Mouse (Mus musculus): ENCODE results near the gene Fam83f.

Fam83f gene

DNA sequence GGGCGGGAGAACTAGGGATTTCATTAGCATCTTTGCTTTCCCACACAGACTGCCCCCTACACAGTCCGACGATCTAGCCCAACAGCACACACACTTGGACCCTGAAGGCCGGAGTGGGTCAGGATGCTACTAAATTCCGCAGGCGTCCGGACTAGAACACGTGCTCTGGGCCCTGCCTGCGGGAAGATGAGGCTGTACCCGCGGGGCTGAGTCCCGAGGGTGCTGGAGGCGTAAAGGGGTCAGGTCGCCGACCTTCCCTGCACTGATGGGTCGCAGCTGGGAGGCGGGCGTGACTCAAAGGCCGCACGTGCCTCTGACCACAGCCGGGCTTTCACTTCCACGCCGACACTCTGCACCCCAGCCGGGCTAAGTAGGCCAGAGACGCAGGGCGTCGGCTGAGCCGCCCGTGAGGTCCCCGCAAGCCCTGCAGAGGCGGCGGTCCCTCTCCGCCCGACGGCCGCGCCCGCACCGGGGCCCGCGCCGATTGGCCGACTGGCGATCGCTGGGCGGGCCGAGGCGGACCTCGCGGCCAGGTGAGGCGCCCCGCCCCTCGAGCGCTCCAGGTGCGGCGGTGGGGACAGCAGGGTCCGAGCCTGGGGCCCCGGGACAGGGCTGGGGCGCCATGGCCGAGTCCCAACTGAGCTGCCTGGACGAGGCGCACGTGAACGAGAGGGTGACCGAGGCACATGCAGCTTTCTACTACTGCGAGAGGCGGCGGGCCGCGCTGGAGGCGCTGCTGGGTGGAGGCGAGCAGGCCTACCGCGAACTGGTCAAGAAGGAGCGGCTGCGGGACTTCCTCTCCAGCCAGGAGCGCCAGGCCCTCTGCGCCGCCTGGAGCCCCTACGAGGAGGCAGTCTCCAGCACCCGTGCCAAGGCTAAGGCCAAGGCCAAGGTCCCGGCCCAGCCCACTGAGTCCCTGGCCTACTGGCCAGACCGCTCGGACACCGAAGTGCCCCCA, at the start of gene Fam83f:
Fam83f (plus strand) TSS at position 553 of the 958 bp plus-strand sequence.
- DNase-seq: no peak

DNA sequence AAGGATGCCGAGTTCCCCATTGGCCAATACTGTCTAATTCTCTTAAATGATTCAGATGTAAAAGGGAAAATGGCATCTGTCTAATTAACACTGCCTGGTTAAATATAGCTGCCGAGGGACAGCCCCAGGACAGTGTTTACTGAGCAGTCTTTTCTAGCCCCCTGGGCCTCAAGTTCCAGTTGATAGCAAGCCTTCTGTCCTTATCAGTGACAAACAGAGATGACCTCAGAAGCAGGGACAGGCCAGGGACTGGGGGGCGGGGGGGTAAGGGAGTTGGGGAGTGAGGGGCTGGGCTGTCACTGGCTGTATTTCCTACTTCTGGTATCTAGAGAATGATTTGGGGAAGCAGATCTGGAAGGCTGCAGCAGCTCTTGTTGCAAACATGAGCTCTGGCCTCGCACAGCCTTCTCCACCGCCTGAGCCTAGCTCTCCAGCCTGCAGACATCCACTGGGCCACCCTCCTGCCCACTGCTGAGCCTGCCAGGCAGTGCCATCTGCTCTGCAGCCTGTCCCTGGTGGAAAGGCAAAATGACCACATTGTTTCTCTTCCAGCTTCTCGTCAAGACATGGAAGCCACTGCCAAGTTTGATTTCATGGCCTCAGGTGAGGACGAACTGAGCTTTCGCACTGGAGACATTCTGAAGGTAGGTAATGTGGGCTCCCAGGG, 48.3 kb upstream of the Fam83f start:
- DNase-seq: peak; percentile 75 to 90

DNA sequence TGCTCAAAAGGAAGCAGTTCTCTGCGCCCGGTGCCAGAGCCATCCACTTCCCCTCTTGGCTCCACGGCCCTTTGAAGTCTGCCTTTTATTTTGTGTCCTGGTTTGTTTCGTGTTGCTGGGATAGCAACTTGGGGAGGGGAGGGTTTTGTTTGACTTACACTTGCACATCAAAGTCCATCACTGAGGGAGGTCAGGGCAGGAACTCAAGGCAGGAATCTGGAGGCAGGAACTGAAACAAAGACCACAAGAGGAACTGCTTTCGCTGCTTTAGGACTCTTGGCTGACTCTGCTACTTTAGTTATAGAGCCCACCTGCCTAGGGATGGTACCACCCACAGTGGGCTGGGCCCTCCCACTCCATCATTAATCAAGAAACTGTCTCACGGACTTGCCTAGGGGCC, 45.2 kb upstream of the Fam83f start:
- DNase-seq: no peak

DNA sequence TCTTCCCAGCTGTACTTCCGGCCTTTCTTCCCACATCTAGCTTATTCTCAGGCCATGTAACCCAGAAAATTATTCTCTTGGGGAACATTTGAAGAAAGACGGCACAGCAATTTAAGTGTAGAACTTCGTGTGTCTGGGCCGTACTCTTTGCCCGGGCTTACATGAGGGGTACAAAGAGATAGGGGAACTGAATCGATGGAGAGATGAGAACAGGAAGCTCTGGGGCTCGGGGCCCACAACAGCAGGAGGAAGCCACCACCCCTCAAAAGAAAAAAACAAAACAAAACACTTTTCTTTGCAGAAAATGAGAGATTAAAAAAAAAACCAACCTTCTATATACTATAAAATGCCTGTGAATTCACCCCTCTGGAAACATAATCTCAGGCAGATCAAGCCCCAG, 41.5 kb upstream of the Fam83f start:
- no peak for DNase-seq

DNA sequence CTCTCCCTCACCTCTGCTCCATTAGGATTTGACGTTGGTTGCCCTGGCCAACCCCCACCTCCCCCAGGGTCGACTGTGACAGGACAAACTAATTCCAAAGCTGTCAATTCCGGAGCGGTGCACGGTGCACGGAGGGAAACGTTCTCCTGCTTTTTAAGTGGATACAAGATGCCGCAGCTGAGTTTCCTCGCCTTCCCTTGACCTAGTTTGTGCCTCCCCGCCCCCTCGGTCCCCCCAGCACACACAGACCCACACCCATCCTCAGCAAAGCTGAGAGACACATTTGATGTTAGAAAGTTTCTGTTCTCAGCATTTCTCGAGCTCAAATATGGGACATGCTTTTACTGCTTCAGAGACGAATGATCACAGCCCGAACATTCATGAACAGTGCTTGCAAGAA, 40.9 kb upstream of the Fam83f start:
- no peak for DNase-seq

DNA sequence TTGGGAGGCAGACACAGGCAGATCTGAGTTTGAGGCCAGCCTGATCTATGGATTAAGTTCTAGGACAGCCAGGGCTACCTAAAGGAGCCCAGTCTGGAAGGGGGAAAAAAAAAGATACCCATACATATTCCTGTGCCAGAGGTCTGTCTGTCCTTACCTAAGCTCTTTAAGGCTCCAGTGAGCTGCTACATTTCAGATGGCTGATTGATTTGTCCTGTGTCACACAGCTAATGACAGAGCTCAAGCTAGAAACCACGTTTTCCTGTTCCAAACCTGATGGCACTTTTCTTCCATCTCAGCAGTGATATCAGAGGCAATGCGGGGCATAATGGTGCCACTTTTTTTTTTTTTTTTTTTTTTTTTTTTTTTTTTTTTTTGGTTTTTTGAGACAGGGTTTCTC, 40.3 kb upstream of the Fam83f start:
- DNase-seq: no peak

DNA sequence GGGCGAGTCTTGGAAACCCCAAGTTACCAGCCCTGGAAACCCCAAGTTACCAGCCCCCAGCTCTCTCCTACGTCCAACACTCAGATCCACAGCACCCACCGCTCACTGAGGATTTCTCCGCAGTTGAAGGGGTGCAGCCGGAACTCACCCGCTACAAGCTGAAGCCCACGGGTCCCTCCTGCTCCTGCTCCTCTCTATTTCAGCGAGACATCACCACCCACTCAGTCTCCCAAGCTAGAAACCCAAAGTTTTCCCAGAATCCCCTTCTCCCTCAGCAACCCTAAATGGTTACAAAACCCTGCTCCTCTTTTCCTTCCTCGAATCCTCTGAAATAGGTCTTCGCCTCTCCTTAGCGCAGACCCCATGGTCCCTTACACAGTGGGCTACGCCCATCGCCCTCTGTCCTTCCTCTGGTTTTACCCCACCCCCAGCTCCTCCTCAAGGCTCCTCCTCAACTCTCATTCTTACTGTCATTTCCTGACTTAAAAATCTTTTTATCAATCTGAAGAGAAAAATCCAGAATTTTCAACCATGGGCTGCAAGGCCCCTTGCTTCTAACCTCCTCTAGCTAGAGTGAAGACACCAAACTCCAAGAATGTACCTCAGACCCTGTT, 39.3 kb upstream of the Fam83f start:
- DNase-seq: no peak

DNA sequence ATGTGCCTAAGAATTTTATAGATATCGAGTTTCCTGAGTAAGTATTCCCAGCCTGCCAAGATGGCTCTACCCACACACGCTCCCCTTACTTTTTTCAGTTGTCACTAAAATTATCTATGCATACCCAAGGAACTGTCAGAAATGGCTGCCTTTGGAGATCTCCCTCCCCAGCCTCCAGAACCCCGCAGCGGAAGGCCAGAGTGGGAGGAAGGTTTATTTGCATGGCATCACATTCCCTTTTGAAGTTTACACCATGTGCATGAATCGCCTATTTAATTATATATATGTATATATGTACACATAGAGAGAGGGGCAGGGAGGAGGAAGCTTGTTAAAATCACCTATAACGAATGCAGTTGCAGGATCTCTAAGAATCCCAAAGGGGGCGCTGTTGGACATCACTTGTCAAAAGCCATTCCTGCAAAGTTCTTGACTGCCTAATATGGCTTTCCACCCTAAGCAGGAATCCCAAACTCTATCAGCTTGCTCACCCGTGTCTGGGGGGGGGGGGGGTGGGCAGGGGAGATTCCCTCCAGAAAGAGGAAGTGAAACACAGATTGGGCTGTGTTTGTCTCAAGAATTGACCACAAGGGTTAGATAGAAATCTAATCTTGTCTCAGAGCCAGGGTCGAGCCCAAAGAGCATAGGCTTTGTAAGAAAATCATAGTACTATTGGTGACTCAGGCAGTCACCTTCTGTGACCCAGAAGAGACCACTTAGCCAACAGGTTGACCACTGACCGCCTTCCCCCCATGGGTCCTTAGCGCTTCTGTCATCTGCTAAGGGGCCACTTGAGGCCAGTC, 37.1 kb upstream of the Fam83f start:
- peak; percentile 48 to 52 for DNase-seq

DNA sequence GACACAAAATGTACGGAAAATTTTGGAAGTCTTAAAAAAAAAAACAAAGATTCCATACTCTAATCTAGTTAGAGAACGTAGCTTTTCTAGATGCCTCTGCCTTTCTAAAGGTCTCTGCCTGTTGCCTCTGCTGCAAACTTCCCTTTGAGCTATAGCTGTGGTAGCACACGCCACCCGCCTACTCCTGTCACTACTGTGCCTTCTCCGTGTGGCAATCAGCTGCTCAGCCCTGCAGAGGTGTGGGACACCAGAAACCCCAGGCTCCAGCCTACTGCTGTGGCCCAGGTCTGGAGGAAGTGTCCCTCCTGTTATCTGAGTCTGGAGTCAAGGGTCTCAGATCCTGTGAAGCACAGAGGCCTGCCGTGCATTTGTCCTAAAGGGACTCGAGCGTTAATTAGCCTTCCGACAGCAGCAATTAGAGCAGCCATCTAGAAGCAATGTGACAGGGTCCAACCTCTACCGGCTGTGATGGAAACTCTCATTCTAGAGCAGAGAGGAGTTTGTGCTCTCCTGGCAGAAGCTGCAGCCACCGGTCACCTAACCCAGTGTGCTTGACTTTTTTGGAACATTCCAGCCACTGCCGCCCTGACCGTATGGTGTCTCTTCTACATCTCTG, 34.8 kb upstream of the Fam83f start:
- DNase-seq: no peak

DNA sequence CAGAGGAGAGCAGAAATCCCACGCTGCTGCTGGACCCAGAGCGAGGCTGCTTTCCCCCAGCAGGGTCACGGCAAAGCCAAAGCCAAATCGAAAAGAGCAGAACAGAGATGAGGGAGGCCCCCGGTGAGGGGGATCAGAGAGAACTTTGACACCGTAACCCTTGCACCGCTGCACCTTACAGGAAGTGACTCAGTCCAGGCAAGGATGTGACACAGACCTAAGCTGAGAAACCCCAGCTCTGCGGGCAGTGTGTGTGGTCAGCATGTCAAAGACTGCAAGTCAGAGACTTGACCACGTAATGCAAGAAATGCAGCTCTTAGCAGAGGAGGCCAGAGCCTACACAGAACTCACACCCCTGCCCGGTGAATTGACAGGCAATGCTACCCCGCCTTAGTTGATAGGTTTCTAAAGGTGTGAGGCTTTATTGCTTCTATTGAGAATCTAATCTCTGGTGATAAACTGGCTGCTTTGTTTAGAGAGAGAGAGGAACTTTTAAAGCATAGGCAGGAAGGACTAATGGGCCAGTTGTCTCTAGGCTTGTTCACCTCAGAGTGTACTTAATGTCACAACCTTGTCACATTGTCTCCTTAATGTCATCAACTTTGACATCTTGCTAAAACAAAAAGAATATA, 32.5 kb upstream of the Fam83f start:
- no peak for DNase-seq

DNA sequence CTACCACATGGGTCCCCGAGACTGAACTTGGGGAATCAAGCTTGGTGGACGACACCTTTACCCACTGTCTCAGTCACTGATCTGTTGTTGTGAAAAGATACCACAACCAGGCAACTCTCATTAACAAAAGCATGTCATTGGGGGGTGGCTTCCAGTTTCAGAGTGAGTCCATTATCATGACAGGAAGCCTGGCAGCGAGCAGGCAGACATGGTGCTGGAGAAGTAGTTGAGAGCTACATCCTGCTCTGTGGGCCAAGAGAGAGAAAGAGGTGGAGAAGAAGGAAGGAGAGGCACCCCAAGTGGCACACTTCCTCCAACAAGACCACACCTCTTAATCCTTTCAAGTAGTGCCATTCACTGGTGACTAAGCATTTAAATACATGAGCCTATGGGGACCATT, 31.8 kb upstream of the Fam83f start:
- DNase-seq: no peak

DNA sequence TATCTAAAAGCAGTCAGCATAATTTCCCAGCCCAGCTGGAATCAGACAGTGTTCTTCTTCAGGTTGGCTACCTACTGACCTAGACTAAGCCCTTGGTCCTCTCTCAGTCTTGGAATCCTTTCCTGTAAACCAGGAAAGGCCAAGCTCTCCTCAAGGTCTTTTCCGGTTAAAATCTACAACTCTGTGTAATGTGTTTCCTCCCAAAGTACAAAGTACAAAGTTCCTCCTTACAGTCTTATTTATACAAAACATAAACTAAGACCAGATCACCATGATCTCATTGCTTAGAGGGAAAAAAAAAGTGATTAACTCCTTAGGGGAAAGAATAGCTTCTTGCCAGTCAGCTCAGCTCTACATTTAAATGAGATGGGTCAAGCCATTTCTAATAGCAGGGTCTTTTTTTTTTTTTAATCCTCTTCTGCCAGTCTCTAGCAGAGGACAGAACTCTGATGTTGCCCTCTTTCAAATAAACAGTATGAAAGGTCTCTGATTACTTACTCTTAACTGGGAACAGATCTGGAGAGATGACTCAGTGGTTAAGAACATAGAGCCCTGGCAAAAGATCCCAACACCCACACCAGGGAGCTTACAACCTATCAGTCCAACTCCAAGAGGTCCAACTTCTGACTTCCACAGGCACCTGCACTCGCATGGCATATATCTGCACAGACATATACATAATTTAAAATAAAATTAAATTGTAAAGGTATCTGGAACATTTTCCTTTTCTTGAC, 29.8 kb upstream of the Fam83f start:
- no peak for DNase-seq

DNA sequence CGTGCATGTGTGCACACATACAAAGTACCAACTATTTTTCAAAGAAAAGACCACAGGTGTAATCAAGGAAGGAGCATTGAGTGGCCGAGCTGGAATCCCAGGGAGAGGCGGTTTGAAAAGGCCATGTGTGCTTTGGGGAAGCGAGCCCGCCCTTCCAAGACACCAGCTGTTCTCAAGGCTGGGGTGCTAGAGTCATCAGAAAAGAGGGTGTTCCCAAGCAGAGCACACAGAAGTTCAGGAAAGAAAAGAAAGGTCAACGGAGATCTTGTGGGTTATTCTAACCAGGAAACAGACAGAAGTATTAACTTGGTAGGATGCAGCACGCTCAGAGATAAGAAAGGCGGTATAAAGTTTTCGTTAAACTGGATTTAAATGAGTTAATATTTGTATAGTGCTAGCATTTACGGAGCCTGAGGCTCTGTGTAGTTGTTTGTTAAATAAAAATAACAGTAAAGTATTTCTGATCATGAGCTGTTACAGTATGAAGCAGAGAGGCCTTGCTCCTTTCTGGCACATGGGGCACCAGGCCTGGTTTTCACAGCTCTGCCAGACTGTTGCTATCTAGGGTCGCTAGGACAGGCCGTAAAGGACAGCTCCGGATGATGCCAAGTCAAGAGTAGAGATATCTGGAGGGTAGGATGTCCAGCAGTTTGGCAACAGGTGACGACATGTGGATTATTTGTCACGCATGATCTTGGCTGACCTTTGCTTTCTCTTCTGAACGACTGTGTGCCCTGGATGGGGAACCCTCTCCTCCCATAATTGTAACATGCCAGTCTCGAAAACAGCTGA, 26.4 kb upstream of the Fam83f start:
- no peak for DNase-seq

DNA sequence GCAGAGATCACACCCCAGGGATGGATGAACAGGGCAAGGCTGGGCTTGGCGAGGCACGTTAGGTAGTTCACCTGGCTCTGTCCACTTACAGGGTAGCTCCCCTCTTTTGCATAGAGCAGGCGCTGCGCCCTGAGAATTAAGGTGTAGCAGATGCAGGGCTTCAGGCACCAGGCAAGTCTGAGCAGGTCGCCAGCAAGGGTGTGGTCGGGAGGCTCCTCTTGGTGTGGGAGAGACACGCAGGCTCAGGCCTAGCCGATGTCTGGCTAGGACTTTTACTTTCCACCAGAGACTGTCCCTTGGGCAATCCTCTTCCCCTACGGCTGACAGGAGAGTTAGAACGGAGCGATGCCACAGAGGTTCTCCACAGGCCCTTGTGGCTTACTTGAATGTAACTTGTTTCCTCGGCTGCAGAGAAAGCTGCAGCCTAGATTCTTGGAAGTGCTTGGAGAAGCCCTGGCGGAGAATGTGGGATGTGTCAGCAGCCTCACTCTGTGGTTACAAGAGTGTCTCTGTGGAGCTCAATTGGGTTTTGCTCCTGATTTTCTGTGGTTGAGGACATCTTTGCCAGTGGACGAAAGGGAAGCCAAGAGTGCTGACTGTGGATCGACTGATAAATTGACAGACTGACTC, 22.6 kb upstream of the Fam83f start:
- no peak for DNase-seq

DNA sequence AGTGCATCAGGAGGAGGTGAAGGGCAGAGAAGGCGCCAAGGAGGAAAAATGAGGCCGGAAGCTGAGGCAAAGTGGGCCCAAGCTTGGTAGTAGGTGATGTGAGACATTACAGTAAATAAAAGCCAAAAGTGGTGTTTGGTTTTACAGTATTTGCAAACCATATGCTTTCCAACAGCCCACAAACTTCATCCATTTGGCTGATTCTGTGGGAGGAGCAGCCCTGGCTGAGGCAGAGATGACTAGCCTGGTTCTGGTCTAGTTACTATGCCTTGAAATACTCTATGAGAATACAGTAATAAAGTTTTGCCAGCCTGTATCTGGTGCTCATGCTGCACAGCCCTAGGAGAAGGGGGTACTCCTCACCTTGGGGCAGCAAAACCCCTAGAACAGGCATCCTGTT, 21.2 kb upstream of the Fam83f start:
- DNase-seq: no peak

DNA sequence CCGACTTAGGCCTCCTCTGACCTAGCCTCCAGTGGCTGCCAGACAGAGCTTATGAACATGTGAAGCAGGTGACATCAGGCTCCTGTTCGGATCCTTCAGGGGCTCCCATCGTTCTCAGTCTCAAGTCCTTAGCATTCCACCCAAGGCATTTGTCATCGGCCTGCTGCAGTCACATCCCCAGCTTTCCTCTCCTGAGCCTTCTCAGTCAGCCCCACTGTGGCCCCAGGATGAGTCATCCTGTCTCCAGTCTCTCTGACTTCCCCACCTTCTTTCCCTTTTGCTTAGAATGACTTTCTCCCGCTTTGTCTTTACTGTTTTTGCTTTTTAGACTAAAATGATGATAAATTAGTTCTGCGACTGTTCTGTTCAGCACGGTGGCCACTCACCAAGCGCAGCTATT, 17.8 kb upstream of the Fam83f start:
- DNase-seq: no peak

DNA sequence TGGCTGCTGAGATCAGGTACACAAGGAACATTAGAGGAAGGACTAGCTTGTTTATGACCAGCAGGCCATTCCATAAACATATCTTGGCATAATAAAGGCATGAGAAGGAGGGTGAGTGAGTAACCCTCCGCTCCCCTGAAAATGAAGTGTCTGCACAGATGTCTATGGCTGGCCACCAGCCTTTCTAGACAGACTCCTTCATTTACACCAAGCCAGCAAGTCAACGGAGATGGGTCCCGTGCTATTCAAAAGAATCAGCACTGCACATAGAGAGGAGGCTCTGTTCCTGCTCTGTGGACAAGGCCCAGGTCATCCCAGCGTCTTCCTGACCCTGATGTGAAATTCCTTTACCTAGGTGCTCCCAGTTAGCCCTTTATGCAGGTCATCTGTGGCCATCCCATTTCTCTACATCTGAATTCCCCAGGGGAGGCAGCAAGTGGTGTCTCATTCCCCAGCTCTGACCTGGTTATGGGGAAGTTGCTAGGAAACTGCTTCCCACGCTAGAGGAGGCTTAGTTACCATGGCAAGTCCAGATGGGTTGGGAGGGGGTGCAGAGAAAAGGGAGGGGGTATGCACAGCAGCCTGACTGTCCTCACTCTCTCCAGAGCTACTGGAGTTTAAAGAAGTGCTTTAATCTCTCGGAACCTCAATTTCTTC, 12.7 kb upstream of the Fam83f start:
- DNase-seq: no peak

DNA sequence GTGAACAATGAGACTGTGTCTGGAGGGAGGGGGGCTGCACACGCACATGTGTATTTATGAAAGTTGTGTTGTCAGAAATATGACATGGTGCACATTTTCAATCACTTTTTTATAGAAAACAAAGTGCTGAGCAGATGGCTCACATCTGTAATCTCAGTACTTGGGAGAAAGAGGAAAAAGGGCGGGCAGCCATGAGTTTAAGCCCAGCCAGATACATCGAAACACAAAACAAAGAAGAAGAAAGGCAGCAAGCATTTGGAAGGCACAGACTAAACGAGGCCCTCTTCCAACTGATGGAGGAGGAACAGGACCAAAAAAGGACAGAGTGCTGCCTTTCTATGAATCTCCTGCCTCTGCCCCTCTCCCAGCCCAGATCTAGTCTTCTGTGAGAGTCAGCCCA, 10.7 kb upstream of the Fam83f start:
- no peak for DNase-seq

DNA sequence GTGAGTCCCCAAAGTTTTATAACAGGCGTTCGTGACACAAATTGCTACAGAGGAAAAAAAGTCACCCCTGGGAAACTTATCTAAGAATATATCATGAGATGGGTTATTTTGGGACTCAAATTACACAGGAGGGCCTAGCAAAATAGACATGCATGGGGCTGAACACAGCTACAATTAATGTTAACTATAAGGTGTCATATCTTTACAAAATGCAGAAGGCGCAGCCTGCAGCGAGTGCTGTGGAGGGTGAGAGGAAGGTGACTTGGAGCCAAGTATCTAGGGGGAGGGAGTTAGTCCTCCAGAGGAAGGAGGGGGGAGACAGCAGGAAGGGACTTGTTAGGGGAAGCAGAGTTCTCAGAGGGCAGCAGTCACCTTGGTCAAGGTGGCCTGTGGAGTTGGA, 7.2 kb upstream of the Fam83f start:
- no peak for DNase-seq
